Mouse (Mus musculus): ENCODE results near the gene Ppfibp2.

Ppfibp2 gene

GRCm38 (mm10) chr7:107665221-107665585 is 70.2 kb downstream of the Ppfibp2 start:
- no peak for DNase-seq

GRCm38 (mm10) chr7:107665586-107666261 is 70.7 kb downstream of the Ppfibp2 start:
- no peak for DNase-seq

GRCm38 (mm10) chr7:107666262-107666902 is 71.4 kb downstream of the Ppfibp2 start:
- DNase-seq: no peak

DNA sequence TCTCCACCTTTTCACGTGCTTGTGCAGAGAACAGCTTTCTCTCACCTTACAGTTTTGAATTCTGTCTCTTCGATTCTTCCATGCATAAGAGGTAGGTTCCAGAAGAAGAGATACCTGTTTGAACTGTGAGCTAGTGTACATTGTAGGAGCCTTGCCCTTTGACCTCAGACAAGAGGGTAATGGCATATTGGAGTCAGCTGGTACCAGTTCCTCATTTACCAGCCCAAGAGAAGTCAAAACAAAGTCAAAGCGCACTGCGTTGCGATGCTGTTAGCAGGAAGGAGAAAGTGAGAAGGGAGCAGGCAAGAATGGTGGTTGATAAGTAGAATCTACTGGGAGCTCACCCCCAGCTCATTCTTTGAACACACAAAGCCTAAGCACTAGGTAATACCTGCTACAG is 73.5 kb downstream of the Ppfibp2 start:
- no peak for DNase-seq

DNA sequence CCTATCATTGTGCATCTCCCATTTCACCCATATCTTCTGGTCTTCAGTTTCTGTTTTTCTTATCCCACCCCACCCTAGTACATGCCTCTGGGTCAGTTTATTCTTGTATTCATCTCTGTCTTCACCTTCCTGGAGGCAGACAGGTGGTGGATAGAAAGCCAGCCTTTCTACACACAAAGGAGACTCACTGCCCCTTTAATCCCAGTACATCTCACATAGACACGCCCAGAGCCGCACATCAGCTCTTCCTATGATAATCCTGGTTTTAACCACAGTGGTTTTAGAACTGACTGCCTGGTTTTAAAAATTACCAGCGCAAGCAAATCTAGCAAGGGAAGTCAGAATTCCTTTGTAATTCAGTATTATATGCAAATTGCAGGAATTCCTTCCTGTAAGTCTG is 80.2 kb downstream of the Ppfibp2 start:
- no peak for DNase-seq

- no peak for DNase-seq
Measured at GRCm38 (mm10) chr7:107680151-107680852, 85.3 kb downstream of the Ppfibp2 start.

DNA sequence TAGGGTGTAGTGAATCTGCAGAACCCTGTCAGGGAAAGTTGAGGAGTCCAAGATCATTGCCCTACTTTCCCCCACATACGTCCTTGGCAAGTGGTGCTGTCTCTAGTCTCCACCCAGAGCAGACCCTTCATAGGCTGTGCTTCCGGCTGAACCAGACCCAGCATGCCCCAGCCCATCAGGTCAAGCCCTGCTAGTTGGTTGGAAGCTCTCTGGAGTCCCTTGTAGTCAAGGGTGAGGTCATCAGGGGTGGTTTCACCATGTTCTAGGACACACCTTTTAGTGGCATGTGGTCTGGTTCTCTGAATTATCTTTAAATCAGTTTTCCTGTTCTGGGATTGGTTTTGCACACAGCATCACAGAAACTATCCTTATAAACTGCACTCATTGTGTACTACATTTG is 86.3 kb downstream of the Ppfibp2 start:
- no peak for DNase-seq

- DNase-seq: no peak
Measured at GRCm38 (mm10) chr7:107683162-107683561, 88.2 kb downstream of the Ppfibp2 start.

GRCm38 (mm10) chr7:107683622-107684021 is 88.6 kb downstream of the Ppfibp2 start:
- DNase-seq: no peak

- no peak for DNase-seq
Measured at GRCm38 (mm10) chr7:107685238-107685954, 90.4 kb downstream of the Ppfibp2 start.

DNA sequence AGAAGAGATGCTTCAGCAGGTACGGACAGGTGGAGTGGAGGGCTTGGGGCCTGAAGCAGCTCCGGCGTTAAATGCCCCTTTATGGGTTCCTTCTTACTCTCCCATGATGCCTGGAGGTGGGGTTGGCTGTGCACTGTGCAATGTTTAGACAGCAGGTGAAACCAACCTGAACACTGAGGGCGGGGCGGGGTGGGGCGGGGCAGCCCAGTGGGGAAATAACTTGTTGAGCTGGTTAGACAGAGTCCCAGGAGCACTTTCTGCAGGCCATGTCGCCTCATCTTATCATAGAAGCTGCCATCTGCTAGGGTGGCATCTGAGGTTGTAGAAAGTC is 90.9 kb downstream of the Ppfibp2 start:
- no peak for DNase-seq

DNA sequence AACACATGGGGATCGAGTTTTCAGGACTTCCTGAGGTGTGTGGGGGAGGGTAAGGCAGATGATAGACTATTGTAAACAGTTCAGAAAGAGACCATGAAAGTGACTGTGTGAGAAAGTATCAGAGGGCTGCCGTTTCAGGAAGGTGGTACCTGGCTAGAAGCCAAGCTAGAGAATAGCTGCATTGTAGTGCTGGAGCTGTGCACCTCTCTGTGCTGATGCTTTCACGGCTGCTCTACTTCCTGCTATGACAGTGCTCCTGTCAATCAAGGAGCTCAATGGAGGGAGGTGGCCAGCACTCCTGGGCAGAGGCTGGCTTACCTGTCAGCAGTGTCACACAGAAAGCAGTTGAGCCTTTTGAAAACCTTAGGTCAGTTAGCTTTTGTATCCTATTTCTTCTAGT is 92.4 kb downstream of the Ppfibp2 start:
- no peak for DNase-seq

DNA sequence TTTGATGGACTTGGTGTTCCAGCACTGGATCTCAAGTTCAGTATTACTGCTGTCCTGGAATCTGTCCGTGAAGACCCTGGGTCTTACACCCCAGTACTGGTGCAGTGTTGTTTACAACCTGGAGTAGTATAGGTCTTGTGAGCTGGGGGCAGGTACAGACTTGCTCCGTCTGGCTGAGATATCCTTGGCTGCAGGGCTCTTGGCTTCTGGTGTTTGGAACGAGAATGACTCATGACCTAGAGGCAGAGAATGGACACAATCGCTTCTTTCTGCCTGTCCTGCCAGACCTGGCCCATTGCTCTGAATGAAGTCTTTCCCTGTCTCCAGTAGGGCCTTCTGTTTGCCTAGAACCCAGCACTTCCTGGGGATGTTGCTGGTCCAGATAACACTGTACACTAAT is 93.0 kb downstream of the Ppfibp2 start:
- DNase-seq: no peak

DNA sequence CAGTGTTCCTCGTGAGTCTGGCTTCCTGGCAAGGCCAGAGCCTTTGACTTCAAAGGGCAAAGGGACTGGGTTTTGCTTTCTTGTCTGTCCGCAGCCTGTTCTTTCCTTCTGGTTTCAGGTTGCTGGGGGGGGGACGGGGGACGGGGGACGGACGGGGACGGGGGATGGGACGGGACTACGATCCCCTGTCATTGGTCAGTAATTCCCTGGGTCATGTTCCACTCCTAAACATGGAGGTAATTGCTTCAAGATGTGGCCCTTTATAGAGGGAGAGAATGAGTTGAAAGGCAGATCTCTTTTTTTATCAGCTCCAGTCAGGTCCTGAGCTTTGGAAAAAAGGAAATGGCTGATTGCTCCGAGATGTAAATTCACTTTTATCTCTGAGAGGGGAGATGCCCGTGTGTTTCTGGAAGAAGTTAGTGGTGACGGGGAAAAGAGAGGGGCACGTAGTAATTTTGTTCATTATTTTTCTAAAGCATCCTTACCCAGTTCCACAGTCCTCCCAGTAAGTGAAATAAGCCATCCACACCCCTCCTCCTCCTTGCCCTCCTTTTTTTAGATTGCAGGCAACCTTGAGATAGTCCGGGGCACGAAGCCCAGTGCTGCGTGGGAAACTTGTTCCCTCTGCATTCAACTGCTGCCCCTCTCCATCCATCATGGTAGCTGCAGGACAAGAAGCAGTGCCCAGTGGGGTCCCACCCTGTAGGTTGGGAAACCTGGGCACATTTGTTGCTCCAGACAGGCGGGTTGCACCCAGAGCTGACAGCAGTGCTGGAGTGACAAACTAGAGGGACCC is 95.6 kb downstream of the Ppfibp2 start:
- DNase-seq: no peak

GRCm38 (mm10) chr7:107691493-107691892 is 96.5 kb downstream of the Ppfibp2 start:
- DNase-seq: no peak

GRCm38 (mm10) chr7:107694254-107694947 is 99.4 kb downstream of the Ppfibp2 start:
- DNase-seq: no peak

DNA sequence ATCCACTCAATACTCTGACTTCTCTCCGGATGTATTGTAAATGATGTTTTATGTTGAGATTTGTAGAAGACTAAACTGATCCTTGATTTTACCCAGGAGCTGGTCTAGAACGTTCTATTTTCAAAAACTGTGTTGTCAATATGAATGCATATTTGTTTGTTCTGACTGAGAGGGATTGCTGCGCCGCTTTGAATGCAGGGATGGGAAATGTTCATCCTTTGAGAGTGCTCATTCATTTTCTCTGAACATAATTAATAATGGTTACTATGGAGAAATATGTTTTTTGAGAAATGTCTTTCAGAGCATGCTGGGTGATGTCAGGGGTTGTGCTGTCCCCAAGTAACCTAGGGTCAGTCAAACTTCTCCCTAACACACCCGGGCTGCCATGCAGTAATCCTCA is 102.1 kb downstream of the Ppfibp2 start:
- no peak for DNase-seq

DNA sequence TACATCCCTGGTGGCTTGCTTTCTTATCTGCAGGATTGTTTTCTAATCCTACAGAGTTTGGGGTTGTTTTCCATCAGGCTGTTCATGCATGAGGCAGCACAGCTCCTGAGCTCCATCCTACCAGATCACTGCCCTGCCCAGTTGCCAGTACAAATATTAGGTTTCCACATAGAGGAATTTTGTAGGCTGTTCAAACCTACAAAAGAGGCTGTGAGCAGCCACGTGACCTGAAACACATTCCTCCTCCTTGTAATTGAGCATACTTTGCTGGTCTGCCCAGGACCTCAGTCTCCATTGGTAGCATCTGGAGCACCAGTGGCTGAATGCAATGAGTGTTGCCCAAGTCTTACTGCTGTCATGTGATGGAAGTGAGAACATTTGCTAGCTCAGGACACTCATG is 104.9 kb downstream of the Ppfibp2 start:
- DNase-seq: no peak

GRCm38 (mm10) chr7:107700646-107701045 is 105.6 kb downstream of the Ppfibp2 start:
- no peak for DNase-seq

DNA sequence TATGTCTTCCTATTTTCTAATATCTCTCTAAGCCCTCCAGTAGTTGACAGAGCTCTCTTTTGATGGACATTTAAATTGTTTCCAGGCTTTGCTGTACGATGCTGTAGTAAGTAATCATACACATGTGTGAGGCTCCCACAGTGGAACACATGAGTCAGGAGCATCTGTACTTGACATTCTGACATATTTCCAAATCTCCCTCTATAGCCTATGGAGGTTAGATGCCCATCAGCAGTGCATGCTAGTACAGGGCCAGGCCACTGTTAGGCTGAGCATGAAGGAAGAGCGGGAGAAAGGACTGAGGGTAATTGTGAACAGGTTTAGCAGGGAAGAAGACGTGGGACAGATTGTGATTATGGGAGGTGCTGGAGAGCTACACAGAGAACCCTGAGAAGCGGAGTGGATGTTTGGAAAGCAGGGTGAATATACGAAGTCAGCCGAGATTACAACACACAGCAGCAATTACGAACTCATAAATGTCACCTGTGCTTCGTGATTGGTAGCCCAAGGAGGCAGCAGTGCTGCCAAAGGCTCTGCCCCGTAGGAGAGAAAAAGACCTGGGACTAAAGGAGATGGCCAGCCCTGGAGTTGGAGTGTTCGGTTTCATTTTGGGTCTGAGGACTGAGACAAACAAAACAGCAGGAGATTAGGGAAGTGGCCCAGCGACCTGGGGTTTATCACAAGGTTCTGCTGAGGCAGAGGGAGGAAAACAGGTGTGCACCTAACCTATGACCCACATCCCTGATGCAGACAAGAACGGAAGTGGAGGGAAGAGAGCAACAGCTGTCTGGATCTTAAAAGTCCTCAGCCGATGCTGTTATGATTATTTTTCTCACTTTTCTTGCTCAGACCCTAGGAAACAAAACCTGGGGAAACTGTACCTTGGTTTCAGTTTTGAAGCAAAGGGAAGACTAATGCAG is 107.7 kb downstream of the Ppfibp2 start:
- DNase-seq: no peak

DNA sequence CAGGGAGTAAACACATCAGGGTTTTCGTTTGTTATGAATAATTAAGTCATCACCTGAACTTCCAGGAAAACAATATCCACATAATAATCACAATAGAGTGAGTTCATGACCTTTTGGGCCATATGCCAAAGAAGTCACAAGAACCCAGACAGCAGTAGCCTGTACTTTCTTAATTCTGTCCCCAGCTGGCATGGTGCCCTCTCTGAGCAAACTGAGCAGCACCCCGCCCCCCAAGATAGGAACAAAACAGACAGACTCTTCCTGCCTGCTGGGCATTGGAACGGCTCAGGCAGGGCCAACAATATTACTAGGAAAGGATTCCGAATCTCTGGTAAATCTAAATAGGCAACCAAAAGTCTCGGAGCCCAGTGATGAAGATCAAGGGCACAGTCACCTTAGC is 110.9 kb downstream of the Ppfibp2 start:
- no peak for DNase-seq

Data from cerebellum, adult 8-10 months (tissue).